Mouse (Mus musculus) spleen, adult 10 weeks (tissue): Measurements from ENCODE around the gene Ip6k2. TPM values are rescaled to one million over a fixed set of nuclear protein-coding genes. Genes with fewer than 3 reads are reported as not detected.

Source experiments
- polyA plus RNA-seq: library from polyadenylated mRNA; stranded (reverse); fragments of 350-450 nt; fragmentation: Illumina TruSeq; extraction: RNeasy Lipid Tissue Mini Kit (QIAGEN cat#74804); gene quantifications from one replicate; pipeline ENCODE4 v1.2.3, GENCODE M21; 2015; ENCODE audit warnings: low replicate concordance; ENCODE audit not compliant: insufficient read depth

The Ip6k2 gene
- polyA plus RNA-seq: 77.0 TPM

GRCm38 (mm10) chr9:108783548-108784463 is at the start of gene Ip6k2:
TSS of gene Ip6k2 (plus strand) at chr9:108783796.

GRCm38 (mm10) chr9:108808163-108808665 is 24.6 kb downstream of the Ip6k2 start, which contains the start of gene Nckipsd:
TSS of gene Nckipsd (plus strand) at chr9:108808368.

DNA sequence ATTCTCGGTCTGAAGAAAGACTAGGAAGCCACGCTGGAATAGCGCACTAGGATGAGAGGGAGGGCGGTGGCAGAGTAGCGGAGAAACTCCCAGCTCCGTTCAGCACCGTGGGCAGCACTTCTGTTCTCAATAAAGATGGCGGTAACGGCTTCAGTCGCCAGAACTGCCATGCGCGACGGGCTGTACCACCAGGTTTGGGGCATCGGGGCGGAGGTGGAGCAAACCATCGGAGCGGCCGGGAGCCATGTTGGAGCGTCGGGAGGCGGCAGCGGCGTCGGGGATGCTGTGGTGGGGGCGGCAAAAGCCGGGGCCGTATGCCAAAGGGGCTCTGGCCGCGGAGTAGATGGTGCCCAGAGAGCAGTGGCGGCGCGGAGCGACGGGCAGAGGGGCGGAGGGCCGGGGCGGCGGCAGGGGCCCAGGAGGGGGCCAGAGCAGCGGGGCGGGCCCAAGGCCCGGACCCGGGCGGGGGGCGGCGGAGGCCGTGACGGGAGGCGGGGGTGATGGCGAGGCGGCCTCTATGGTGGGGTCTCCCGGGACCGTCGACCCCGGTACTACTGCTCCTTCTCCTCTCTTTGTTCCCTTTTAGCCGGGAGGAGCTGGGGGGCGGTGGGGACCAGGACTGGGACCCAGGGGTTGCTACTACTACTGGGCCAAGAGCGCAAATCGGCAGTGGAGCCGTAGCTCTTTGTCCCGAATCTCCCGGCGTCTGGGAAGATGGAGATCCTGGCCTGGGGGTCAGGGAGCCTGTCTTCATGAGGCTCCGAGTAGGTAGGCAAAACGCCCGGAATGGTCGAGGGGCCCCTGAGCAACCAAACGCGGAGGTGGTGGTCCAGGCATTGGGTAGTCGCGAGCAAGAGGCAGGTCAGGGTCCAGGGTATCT is 42.5 kb downstream of the Ip6k2 start, which contains the start of gene Celsr3:
Celsr3 (plus strand) TSS at position 501 of the 880 bp plus-strand sequence.

GRCm38 (mm10) chr9:108852976-108853375 is 69.4 kb downstream of the Ip6k2 start, which contains the start of gene Slc26a6:
TSS of gene Slc26a6 (plus strand) at chr9:108853283.

Other genes with a start within 250 kb of the Ip6k2 start
- gene Impdh2, start 223.5 kb upstream of the Ip6k2 start, polyA plus RNA-seq: 139 TPM
- gene Ndufaf3, start 216.4 kb upstream of the Ip6k2 start, polyA plus RNA-seq: 8.6 TPM
- 58.1 TPM for gene Dalrd3, start 213.9 kb upstream of the Ip6k2 start, polyA plus RNA-seq
- gene Wdr6, start 205.1 kb upstream of the Ip6k2 start, polyA plus RNA-seq: 11.5 TPM
- 0.48 TPM for gene P4htm, start 186.1 kb upstream of the Ip6k2 start, polyA plus RNA-seq
- 75.7 TPM for gene Arih2, start 134.4 kb upstream of the Ip6k2 start, polyA plus RNA-seq
- 30.9 TPM for gene Slc25a20, start 121.7 kb upstream of the Ip6k2 start, polyA plus RNA-seq
- 23.6 TPM for gene Prkar2a, start 94.5 kb upstream of the Ip6k2 start, polyA plus RNA-seq
- gene Nckipsd, start 24.6 kb downstream of the Ip6k2 start, polyA plus RNA-seq: 8.2 TPM
- gene Celsr3, start 42.5 kb downstream of the Ip6k2 start, polyA plus RNA-seq: 0.04 TPM
- gene Slc26a6, start 69.5 kb downstream of the Ip6k2 start, polyA plus RNA-seq: 6.4 TPM
- gene Tmem89, start 130.8 kb downstream of the Ip6k2 start, polyA plus RNA-seq: not detected
- 139 TPM for gene Uqcrc1, start 152.8 kb downstream of the Ip6k2 start, polyA plus RNA-seq
- 13.0 TPM for gene Col7a1, start 169.8 kb downstream of the Ip6k2 start, polyA plus RNA-seq
- 1.2 TPM for gene Ucn2, start 202.2 kb downstream of the Ip6k2 start, polyA plus RNA-seq
- gene Pfkfb4, start 208.0 kb downstream of the Ip6k2 start, polyA plus RNA-seq: 11.2 TPM